Mouse (Mus musculus) E14TG2a.4 (cell line): ENCODE data around the gene Nf1.

Experiments used
- CTCF ChIP-seq: conservative IDR thresholded peaks from 2 replicates; pipeline ENCODE4 v1.5.1; 2014; ENCODE audit warnings: low read length
- NANOG ChIP-seq: IDR thresholded peaks from 2 replicates; pipeline ENCODE4 v1.6.1; 2014; ENCODE audit warnings: borderline replicate concordance, low read length, mixed read lengths
- POU5F1 ChIP-seq: IDR thresholded peaks from 2 replicates; pipeline ENCODE4 v1.6.1; 2014; ENCODE audit warnings: low read length, borderline replicate concordance

DNA sequence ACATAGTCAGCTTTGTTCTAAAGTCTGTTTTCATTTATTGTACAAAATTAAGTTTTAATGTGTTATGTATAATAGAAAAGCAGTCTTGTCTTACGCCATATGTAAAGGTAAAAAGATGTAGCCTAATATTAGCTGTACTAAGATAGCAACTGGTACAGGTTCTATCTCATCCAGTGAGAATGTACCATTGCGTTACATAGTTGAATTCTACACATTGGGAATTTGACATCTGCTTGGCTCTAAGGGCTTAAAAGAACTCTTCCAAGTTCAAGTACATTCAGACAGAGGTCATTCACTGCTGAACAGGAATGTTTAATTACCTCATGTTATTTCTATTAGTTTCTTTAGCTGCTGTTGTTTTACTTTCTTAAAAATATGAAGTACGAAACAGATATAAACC, 187.1 kb downstream of the Nf1 start:
- TF ChIP-seq CTCF (no peak), POU5F1 (no peak), NANOG (no peak)
